Mouse (Mus musculus) ES-CJ7 (cell line): ENCODE data around the gene March4.

Experiments
- DNase-seq: peaks from one replicate; pipeline ENCODE4 v3.0.0; 2011; ENCODE audit warnings: low read depth, low spot score

Gene March4

GRCm38 (mm10) chr1:72530516-72531196 lies 6.1 kb downstream of the March4 start:
- no peak for DNase-seq

GRCm38 (mm10) chr1:72529192-72529591 lies 7.5 kb downstream of the March4 start:
- no peak for DNase-seq

GRCm38 (mm10) chr1:72523601-72524000 lies 13.1 kb downstream of the March4 start:
- no peak for DNase-seq

- no peak for DNase-seq
Measured at GRCm38 (mm10) chr1:72510778-72511520, 25.8 kb downstream of the March4 start.

GRCm38 (mm10) chr1:72509551-72509950 lies 27.2 kb downstream of the March4 start:
- DNase-seq: no peak

GRCm38 (mm10) chr1:72507670-72508069 lies 29.1 kb downstream of the March4 start:
- DNase-seq: no peak

GRCm38 (mm10) chr1:72506202-72506601 lies 30.5 kb downstream of the March4 start:
- DNase-seq: no peak

- no peak for DNase-seq
Measured at GRCm38 (mm10) chr1:72497609-72498008, 39.1 kb downstream of the March4 start.

GRCm38 (mm10) chr1:72493454-72493853 lies 43.3 kb downstream of the March4 start:
- no peak for DNase-seq

GRCm38 (mm10) chr1:72492666-72493065 lies 44.1 kb downstream of the March4 start:
- DNase-seq: no peak

GRCm38 (mm10) chr1:72491307-72491706 lies 45.4 kb downstream of the March4 start:
- DNase-seq: no peak

- peak; percentile 52 for DNase-seq
Measured at GRCm38 (mm10) chr1:72490801-72491200, 45.9 kb downstream of the March4 start.

GRCm38 (mm10) chr1:72490193-72490592 lies 46.5 kb downstream of the March4 start:
- DNase-seq: peak; percentile 47

- DNase-seq: no peak
Measured at GRCm38 (mm10) chr1:72476594-72476993, 60.1 kb downstream of the March4 start.

GRCm38 (mm10) chr1:72469075-72469474 lies 67.7 kb downstream of the March4 start:
- DNase-seq: no peak

- DNase-seq: no peak
Measured at GRCm38 (mm10) chr1:72468466-72469003, 68.2 kb downstream of the March4 start.

- DNase-seq: no peak
Measured at GRCm38 (mm10) chr1:72464926-72465583, 71.7 kb downstream of the March4 start.

GRCm38 (mm10) chr1:72462516-72462915 lies 74.2 kb downstream of the March4 start:
- no peak for DNase-seq

GRCm38 (mm10) chr1:72457652-72458051 lies 79.1 kb downstream of the March4 start:
- DNase-seq: no peak

- DNase-seq: no peak
Measured at GRCm38 (mm10) chr1:72455923-72456322, 80.8 kb downstream of the March4 start.

- DNase-seq: no peak
Measured at GRCm38 (mm10) chr1:72454733-72455201, 82.0 kb downstream of the March4 start.

- DNase-seq: no peak
Measured at GRCm38 (mm10) chr1:72452839-72453238, 83.9 kb downstream of the March4 start.
